Mouse (Mus musculus) heart, postnatal 0 days (tissue): ENCODE data around the gene Klhl33.

Experiments
- CTCF ChIP-seq: IDR thresholded peaks from 2 replicates; pipeline ENCODE4 v1.5.1; 2016; ENCODE audit warnings: antibody characterized with exemption, control low read depth, low read depth
- EP300 ChIP-seq: IDR thresholded peaks from 2 replicates; pipeline ENCODE4 v1.6.1; 2016; ENCODE audit warnings: antibody characterized with exemption, low read depth

GRCm38 (mm10) chr14:50869889-50870804 is 27.2 kb downstream of the Klhl33 start, which contains the start of gene Tep1:
- TF ChIP-seq CTCF (no peak), EP300 (no peak)
